Comparison of ENCODE assay signal across 20 mouse cellular contexts in the genomic region with DNA sequence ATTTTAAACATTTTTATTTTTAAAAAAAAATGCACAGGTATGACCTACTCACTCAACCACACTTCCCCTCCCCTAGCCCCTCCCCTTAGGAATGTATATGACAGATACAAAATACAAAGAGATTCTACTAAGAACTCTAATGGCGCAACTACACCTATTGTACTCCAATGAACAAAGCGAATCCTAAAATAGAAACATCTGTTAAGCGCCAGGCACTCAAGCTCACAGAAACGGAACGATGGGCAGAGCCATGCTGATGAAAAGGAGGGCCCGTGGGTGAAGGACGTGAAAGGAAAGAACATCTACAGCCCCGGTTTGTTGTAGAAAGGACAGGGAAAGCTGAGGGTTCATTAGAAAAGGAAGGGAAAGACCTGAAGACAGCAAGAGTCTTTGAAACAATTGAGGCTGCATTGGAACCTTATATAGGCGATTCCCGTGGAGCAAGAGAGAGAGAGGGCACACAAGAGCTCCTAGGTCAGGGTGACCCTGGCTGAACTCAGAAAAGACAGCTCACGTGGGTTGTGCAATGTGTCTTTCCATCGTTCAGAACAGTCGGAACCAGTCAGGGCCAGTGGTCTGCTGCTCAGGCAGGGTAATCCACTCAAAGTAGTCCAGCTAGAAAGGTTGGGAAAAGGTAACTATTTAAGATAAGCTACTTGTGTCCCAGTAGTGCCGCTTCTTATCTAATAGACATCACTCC. TPM values are rescaled to one million over a fixed set of nuclear protein-coding genes. Genes with fewer than 3 reads are reported as not detected.
"Had no signal": no experiment of that assay in that cellular context is flagged by ENCODE, and none has a peak within 500 bp of the region (broad histone marks: within the 10 kb centered on the region; RNA-seq: fewer than 3 reads in every experiment).

No protein-coding gene starts in this region.

- H3K9ac ChIP-seq: limb, embryonic 13.5 days; liver, embryonic 14.5 days; midbrain, embryonic 12.5 days; neural tube, embryonic 13.5 days had no signal

- H3K36me3 ChIP-seq: limb, embryonic 13.5 days; midbrain, embryonic 12.5 days; neural tube, embryonic 13.5 days had no signal

- DNase-seq: kidney, postnatal 10 days; kidney, postnatal 4 days; left cerebral cortex, postnatal 4 days; lung, adult 18-20 months; retina, postnatal 1 day; right cerebral cortex, postnatal 4 days; spleen, adult 18-20 months; thymus, postnatal 36 days had no signal

- H3K27ac ChIP-seq: layer of hippocampus, adult 2 months; limb, embryonic 13.5 days; liver, embryonic 14.5 days; midbrain, embryonic 12.5 days; neural tube, embryonic 13.5 days had no signal

- H3K9me3 ChIP-seq: limb, embryonic 13.5 days; midbrain, embryonic 12.5 days; neural tube, embryonic 13.5 days had no signal

- H3K4me2 ChIP-seq: limb, embryonic 13.5 days; midbrain, embryonic 12.5 days; neural tube, embryonic 13.5 days had no signal

- ATAC-seq: midbrain, embryonic 16.5 days had no signal

- H3K4me3 ChIP-seq: layer of hippocampus, adult 2 months; limb, embryonic 13.5 days; midbrain, embryonic 12.5 days; neural tube, embryonic 13.5 days had no signal

- H3K27me3 ChIP-seq: limb, embryonic 13.5 days; midbrain, embryonic 12.5 days; neural tube, embryonic 13.5 days had no signal

- H3K4me1 ChIP-seq: limb, embryonic 13.5 days; midbrain, embryonic 12.5 days; neural tube, embryonic 13.5 days had no signal

RNA-seq across cellular contexts. Expression of gene Gabrp, which starts 27.7 kb away (rescaled TPM):
- total RNA-seq: layer of hippocampus, adult 2 months; layer of hippocampus, postnatal 10 days; left cerebral cortex, postnatal 4 days; megakaryocyte-erythroid progenitor cell, adult 5-6 weeks had no signal
- polyA plus RNA-seq: liver, adult 2 months; midbrain, embryonic 16.5 days had no signal

RNA-seq across cellular contexts. Expression of gene D130052B06Rik, which starts 48.1 kb away (rescaled TPM):
- total RNA-seq: layer of hippocampus, adult 2 months; layer of hippocampus, postnatal 10 days; left cerebral cortex, postnatal 4 days; liver, adult 2 months; megakaryocyte-erythroid progenitor cell, adult 5-6 weeks had no signal
- polyA plus RNA-seq: liver, adult 2 months; liver, embryonic 14.5 days; lung, embryonic 16.5 days; midbrain, embryonic 16.5 days; stomach, embryonic 16.5 days; thymus, postnatal 0 days had no signal
